Mouse (Mus musculus) adrenal gland, postnatal 36 days (tissue): ENCODE measurements around the gene Olfr824. TPM values are rescaled to one million over a fixed set of nuclear protein-coding genes. Genes with fewer than 3 reads are reported as not detected.
"Not testable (repeated sequence)": the region's sequence is repeated elsewhere in the genome, so short reads cannot be mapped to it uniquely, and the experiment has no call there.

Experiments used
- DNase-seq, 2 experiments: peaks; one replicate each; pipeline ENCODE4 v3.0.0; 2021; ENCODE audit warnings: mixed read lengths in 1 of 2
- long read RNA-seq, 2 experiments: library from polyadenylated mRNA; stranded (forward); transcript quantifications; one replicate each; pipeline ENCODE4 v2.0.0; 2021; ENCODE audit warnings: borderline sequencing depth in 2 of 2
- total RNA-seq, 2 experiments: library from RNA; stranded (reverse); gene quantifications; 2 replicates each; pipeline ENCODE4 v1.2.3; 2021

The Olfr824 gene
- not detected for total RNA-seq
- long read RNA-seq, experiment 1, result 0 reads
- long read RNA-seq, experiment 2, result 0 reads

DNA sequence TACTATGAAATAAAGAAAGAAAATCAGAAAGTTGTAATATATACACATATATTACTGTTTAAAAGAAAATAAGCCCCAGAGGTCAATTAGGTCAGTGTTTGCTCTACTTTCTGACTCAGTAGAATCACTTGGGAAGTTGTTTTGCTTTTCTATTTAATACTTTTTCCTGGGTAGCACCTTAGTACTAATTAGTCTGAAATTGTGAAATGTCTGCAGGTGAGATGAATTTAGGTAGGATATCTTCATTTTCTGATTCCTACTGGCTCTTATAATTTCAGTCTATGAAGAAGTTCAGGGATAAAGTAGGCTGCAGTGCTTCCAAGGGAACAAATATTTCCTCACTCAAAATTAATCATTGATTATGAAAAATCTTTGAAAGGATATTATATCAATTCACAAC lies at the start of gene Olfr824:
TSS of gene Olfr824 (minus strand) at position 101 of the 400 bp plus-strand sequence.
- DNase-seq, result not testable (repeated sequence)

DNA sequence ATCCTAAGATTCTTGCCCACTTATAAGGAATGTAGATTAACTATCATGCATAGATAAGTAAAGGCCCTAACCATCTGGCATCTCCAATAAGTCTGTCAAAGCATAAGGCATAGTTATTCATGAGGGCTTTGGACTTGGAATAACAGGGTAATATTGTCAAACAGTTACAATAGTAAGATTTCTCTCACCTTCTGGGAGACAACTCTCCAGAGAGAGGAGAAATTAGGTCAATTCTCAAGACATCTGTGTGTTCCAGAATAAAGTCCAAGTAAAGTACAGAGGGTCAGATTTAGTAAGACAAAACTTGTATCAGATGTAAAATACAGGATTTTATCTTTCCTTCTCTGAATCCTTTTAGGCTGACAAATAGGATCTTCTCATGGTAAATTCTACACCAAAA lies 36.9 kb upstream of the Olfr824 start, which contains the start of gene Olfr825:
TSS of gene Olfr825 (minus strand) at position 101 of the 400 bp plus-strand sequence.
- no peak for DNase-seq

DNA sequence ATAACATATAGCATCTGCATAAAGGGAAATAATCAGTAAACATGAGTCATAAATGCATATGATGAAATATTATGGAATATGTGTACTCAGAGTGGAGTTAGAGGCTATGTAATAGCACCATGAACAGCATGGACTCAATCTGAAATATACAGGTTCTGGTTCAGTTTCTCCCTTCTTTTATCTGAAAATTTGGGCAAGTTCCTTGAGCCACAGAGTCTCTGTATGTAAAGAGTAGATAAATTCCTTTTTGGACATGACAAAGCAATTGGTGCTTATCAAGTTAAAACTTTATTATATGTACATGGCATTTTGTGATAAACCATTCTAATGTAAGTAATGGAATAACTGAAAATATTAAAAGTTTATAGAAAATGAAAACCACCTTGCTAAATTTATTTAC lies 35.4 kb upstream of the Olfr824 start:
- DNase-seq, result no peak

DNA sequence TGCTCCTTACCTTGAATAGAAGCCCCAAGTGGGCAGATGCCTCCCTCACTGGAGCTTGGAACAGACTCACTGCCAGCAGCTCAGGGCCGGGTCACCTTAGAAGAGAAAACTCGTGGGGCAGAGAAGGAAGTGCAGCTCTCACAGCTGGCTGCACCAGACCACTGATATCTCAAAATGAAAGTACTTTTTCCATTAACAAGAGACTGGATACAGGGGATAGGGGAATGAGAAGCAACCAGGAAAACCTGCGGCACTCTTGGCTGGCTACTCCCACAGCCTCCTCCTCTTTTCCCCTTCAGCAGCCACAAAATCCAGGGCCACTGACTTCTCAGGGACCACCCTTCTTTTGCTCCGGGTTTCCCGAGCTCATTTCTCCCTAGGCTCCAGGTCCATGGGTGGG lies 14.3 kb upstream of the Olfr824 start:
- no peak for DNase-seq

DNA sequence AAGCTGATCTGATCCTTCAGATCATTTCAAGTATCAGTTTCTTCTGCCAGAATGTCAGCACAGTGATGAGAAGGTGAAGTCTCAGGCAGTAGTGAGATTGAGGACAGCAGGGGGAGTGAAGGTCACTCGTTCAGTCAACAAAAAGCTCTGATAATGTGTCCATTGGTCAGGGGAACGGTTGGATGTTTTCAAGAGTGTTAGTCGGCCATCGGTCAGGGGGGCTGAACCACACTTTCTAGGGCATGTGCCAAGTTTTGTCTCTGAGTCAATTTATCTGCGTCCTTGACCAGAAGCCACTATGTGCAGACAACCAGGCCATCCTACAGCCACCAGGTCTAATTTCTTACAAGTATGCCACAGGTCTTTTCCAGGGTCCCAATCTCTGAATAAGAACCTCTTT lies 12.7 kb upstream of the Olfr824 start:
- peak; percentile 51 to 54 for DNase-seq

DNA sequence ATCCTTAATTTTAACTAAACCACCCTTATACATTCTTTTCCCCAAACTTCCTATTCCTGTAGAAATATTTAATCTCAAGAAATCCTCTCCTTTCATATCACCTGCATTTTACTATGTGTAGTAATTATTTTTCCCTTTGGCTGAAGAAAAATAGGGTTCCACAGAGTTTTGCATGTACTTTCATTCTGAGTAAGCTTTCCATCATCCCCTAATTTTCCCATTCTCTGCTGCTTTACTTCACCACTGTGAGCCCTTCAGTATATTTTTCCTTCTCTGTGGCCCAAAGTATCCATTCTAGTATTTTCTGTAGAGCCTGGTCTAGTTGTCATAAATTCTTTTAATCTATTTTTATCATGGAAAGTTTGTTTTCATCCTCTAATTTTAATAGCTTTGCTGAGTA lies 5.0 kb upstream of the Olfr824 start:
- no peak for DNase-seq

DNA sequence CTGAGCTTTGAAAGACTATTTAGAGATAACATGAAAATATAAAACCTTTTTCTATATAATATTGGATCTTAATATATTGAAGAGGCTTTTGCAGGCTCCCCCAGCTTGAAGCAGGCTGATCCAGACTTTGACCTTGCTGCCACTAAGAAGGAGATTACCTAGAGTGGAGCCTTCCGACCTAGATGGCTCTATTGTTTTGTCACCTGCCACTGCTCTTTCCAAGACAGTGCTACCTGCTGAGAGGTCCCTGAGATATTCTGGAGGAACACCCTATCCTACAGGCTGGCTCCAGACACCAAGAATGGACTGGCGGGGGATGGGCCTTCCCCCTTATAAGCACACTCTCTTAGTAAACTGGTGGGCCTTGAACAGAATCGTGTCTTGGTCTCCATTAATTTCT lies 13.8 kb downstream of the Olfr824 start:
- DNase-seq, result not testable (repeated sequence)

DNA sequence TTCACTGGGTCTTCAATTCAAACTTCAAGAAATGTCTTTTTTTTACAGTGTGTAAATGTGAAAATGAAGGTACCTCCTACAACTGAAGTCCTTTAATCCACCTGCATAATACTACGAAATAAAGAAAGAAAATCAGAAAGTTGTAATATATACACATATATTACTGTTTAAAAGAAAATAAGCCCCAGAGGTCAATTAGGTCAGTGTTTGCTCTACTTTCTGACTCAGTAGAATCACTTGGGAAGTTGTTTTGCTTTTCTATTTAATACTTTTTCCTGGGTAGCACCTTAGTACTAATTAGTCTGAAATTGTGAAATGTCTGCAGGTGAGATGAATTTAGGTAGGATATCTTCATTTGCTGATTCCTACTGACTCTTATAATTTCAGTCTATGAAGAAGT lies 14.5 kb downstream of the Olfr824 start, which contains the start of gene Olfr823:
TSS of gene Olfr823 (minus strand) at position 101 of the 400 bp plus-strand sequence.
- DNase-seq, result not testable (repeated sequence)

DNA sequence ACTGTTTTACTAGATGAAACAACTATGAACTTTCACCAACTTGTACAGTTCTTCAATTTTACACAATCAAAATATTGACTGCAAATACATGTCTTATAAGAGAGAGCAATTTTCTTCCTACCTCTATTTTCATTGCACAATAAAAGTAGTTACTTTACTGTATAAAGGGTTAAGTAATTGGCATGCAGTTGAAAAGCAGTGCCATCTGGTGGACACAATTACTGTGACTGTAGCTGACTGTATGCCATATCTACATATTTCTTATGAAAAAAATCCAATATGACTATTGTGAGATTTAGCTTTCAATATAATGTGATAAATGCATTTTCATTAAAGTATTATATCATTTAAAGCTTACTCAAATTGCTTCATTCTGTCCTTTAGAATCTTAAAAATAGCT lies 33.7 kb downstream of the Olfr824 start:
- no peak for DNase-seq

DNA sequence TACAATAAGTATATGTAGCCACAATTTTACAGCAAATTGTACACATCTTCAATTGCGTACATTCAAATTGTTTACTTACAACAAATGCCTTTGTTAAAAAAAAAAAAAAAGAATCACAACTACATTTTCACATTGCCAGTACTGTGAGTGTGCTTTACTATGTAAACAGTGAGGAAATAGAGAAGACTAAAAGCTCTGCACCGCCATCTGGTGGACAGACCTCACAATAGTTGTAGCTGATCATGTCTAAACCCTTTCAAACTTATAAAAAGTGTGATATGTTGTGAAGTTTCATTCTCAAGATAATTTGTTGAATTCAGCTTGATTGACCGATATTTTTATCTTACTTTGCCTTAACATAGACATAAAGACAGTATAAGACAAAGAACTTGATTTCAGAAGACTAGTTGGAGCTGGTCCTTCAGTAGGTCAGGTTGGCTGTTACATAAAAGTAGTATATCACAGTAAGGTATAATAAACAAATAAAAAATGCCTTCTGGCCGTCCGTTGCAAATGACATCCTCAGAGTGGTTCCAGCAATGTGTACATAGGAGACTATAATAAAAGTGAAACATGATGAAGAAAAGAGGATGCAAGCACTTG lies 36.9 kb downstream of the Olfr824 start:
- peak; percentile 53 to 73 for DNase-seq

Other genes starting within 250 kb of the Olfr824 start
- not detected for gene Olfr815, start 224.1 kb downstream of the Olfr824 start, total RNA-seq
- not detected for gene Olfr816, start 214.4 kb downstream of the Olfr824 start, total RNA-seq
- not detected for gene Olfr818, start 180.9 kb downstream of the Olfr824 start, total RNA-seq
- not detected for gene Olfr819, start 162.7 kb downstream of the Olfr824 start, total RNA-seq
- not detected for gene Olfr247, start 153.9 kb downstream of the Olfr824 start, total RNA-seq
- not detected for gene Gm10310, start 144.9 kb downstream of the Olfr824 start, total RNA-seq
- not detected for gene Olfr820, start 117.4 kb downstream of the Olfr824 start, total RNA-seq
- not detected for gene Olfr821, start 99.7 kb downstream of the Olfr824 start, total RNA-seq
- not detected for gene Olfr822, start 58.8 kb downstream of the Olfr824 start, total RNA-seq
- gene Olfr823, start 14.6 kb downstream of the Olfr824 start, total RNA-seq, result not detected
- not detected for gene Olfr825, start 36.8 kb upstream of the Olfr824 start, total RNA-seq
- gene Olfr826, start 54.2 kb upstream of the Olfr824 start, total RNA-seq, result not detected
- not detected for gene Olfr827, start 84.4 kb upstream of the Olfr824 start, total RNA-seq
- under 1 TPM; 0.46 to 0.63 TPM for gene Neurod4, start 150.2 kb upstream of the Olfr824 start, total RNA-seq
- under 1 TPM; 0.30 to 0.40 TPM for gene Tespa1, start 192.9 kb upstream of the Olfr824 start, total RNA-seq